Mouse (Mus musculus): ENCODE results near the gene Olfr548-ps1.

Olfr548-ps1 gene

GRCm38 (mm10) chr7:102575998-102576397, 35.3 kb downstream of the Olfr548-ps1 start:
- no peak for DNase-seq

DNA sequence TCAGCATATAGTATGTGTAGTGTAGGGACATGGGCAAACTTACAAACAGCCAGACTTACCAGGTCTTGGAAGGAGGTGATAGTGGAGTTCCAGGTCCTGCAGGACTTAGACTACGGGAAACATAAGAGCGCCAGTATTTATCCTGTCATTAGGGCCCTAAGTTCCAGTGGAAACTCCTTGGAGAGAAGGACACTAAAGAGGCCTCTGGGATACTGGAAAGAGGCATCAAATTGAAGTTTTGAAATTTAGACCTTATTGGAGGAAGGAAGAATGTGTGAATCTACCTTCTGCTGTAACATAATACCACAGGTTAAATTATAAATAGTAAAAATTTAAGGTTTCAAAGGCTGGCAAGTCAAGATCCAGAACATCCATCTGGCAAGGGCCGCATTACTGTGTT, 51.1 kb downstream of the Olfr548-ps1 start, which contains the start of gene Olfr551:
TSS of gene Olfr551 (minus strand) at position 101 of the 400 bp plus-strand sequence.
- no peak for DNase-seq
